ENCODE assay signal across 15 mouse cellular contexts in genomic region chr4:64129290-64129689, GRCm38 (mm10).
A peak's percentile ranks its signal among the peaks of the same experiment; 100 is the strongest.
DNase-seq lines count a peak whose midpoint lies in the region; ATAC-seq and TF ChIP-seq lines count a peak whose summit lies in the region.
"Had no signal": no experiment of that assay in that cellular context is flagged by ENCODE, and none has a peak within 500 bp of the region (broad histone marks: within the 10 kb centered on the region; RNA-seq: fewer than 3 reads in every experiment).

No protein-coding gene starts in this region.

- no peak for TF ChIP-seq CTCF in heart, adult 2 months (IDR thresholded peaks at IDR 0.05)

- no peaks in the 10 kb centered on the region for H3K79me2 ChIP-seq in heart, adult 2 months (replicated peaks; ENCODE audit: control insufficient read depth, insufficient read depth, low read length)

- no peak overlapping the region for H3K4me2 ChIP-seq in limb, embryonic 15.5 days
- H3K4me2 ChIP-seq in midbrain, embryonic 11.5 days, result no peak overlapping the region
- H3K4me2 ChIP-seq: liver, embryonic 13.5 days had no signal

- H3K36me3 ChIP-seq in heart, adult 2 months (ENCODE audit: control insufficient read depth, insufficient read depth, low read length), result no peaks in the 10 kb centered on the region
- no peaks in the 10 kb centered on the region for H3K36me3 ChIP-seq in heart, embryonic 10.5 days
- H3K36me3 ChIP-seq in limb, embryonic 15.5 days, result no peaks in the 10 kb centered on the region
- no peaks in the 10 kb centered on the region for H3K36me3 ChIP-seq in midbrain, embryonic 11.5 days (ENCODE audit: control insufficient read depth, insufficient read depth, low read length)
- H3K36me3 ChIP-seq: liver, embryonic 13.5 days; midbrain, embryonic 10.5 days had no signal

- intact Hi-C loops in heart, adult 2 months (cut with DNase I), result no loop called here
- intact Hi-C loops in left cerebral cortex, postnatal 14 days (cut with DNase I), result no loop called here

- TF ChIP-seq EP300 in heart, adult 2 months (IDR thresholded peaks at IDR 0.05; ENCODE audit: insufficient read depth, low read depth, low read length), result no peak

- ATAC-seq in limb, embryonic 15.5 days (ENCODE audit: insufficient number of reproducible peaks, low FRiP score, low TSS enrichment, low read depth), result peak; percentile 35; the same call in 1 of the 2 replicates
- no peak for ATAC-seq in midbrain, embryonic 11.5 days (ENCODE audit: low FRiP score)
- ATAC-seq: hindbrain, postnatal 0 days had no signal

- no peak for TF ChIP-seq POLR2A in heart, adult 2 months (IDR thresholded peaks at IDR 0.05; ENCODE audit: insufficient read depth, low read depth, low read length)

- no peak overlapping the region for H3K27ac ChIP-seq in heart, adult 2 months
- no peak overlapping the region for H3K27ac ChIP-seq in heart, embryonic 10.5 days
- H3K27ac ChIP-seq in limb, embryonic 15.5 days, result no peak overlapping the region
- no peak overlapping the region for H3K27ac ChIP-seq in midbrain, embryonic 11.5 days (ENCODE audit: low read depth, low read length)
- H3K27ac ChIP-seq: hindbrain, postnatal 0 days; liver, embryonic 13.5 days; midbrain, embryonic 10.5 days had no signal

- no peaks in the 10 kb centered on the region for H3K27me3 ChIP-seq in heart, adult 2 months (ENCODE audit: control insufficient read depth, insufficient read depth, low read length)
- H3K27me3 ChIP-seq in heart, embryonic 10.5 days (ENCODE audit: insufficient read depth, poor library complexity, severe bottlenecking), result no peaks in the 10 kb centered on the region
- no peaks in the 10 kb centered on the region for H3K27me3 ChIP-seq in limb, embryonic 15.5 days
- no peaks in the 10 kb centered on the region for H3K27me3 ChIP-seq in midbrain, embryonic 11.5 days (ENCODE audit: control insufficient read depth, insufficient read depth, low read length)
- H3K27me3 ChIP-seq: liver, embryonic 13.5 days had no signal

- peak; percentile 42 to 46 for DNase-seq in heart, adult 2 months
- no peak for DNase-seq in heart, embryonic 10.5 days (ENCODE audit: low spot score)
- DNase-seq in 3T3-L1 (ENCODE audit: low read depth, low spot score), result peak; percentile 56
- DNase-seq in forelimb bud, embryonic 11.5 days (ENCODE audit: low read depth, low spot score), result peak; percentile 62
- DNase-seq in left cerebral cortex, postnatal 14 days (ENCODE audit: low spot score in 2 of 2), result no peak
- no peak for DNase-seq in midbrain, embryonic 11.5 days (ENCODE audit: low spot score, missing footprints)
- no peak for DNase-seq in right cerebral cortex, postnatal 4 days
- DNase-seq: adrenal gland, postnatal 25 days; B cell, adult 2 months; cerebellum, postnatal 36 days; liver, embryonic 13.5 days; thymus, adult 18-20 months had no signal

- no peak overlapping the region for H3K4me3 ChIP-seq in heart, adult 2 months
- no peak overlapping the region for H3K4me3 ChIP-seq in heart, embryonic 10.5 days
- H3K4me3 ChIP-seq in limb, embryonic 15.5 days, result no peak overlapping the region
- H3K4me3 ChIP-seq in midbrain, embryonic 11.5 days (ENCODE audit: low read depth, low read length), result no peak overlapping the region
- H3K4me3 ChIP-seq: liver, embryonic 13.5 days; midbrain, embryonic 10.5 days had no signal

- H3K4me1 ChIP-seq in heart, adult 2 months (ENCODE audit: control insufficient read depth, insufficient read depth, low read length), result no peaks in the 10 kb centered on the region
- no peaks in the 10 kb centered on the region for H3K4me1 ChIP-seq in heart, embryonic 10.5 days
- no peaks in the 10 kb centered on the region for H3K4me1 ChIP-seq in limb, embryonic 15.5 days
- H3K4me1 ChIP-seq in midbrain, embryonic 11.5 days (ENCODE audit: control insufficient read depth, insufficient read depth, low read length), result no peaks in the 10 kb centered on the region
- H3K4me1 ChIP-seq: liver, embryonic 13.5 days; midbrain, embryonic 10.5 days had no signal

- no peak overlapping the region for H3K9ac ChIP-seq in heart, adult 2 months (ENCODE audit: low read depth, low read length)
- no peak overlapping the region for H3K9ac ChIP-seq in limb, embryonic 15.5 days
- no peak overlapping the region for H3K9ac ChIP-seq in midbrain, embryonic 11.5 days (ENCODE audit: low read length)
- H3K9ac ChIP-seq: liver, embryonic 13.5 days had no signal

- H3K9me3 ChIP-seq in heart, embryonic 10.5 days, result no peaks in the 10 kb centered on the region
- no peaks in the 10 kb centered on the region for H3K9me3 ChIP-seq in limb, embryonic 15.5 days
- H3K9me3 ChIP-seq in midbrain, embryonic 11.5 days (ENCODE audit: control insufficient read depth, low read length), result no peaks in the 10 kb centered on the region
- H3K9me3 ChIP-seq: liver, embryonic 13.5 days; midbrain, embryonic 10.5 days had no signal

- WGBS in heart, adult 2 months, result 71% methylated on average over 1 of the region's 1 CpGs
- 78% methylated on average over 1 of the region's 1 CpGs for WGBS in heart, embryonic 10.5 days
- 36% methylated on average over 1 of the region's 1 CpGs for WGBS in limb, embryonic 15.5 days
- 67% methylated on average over 1 of the region's 1 CpGs for WGBS in midbrain, embryonic 11.5 days

Comparison
In these comparisons a context has a peak if more than half of its experiments do, and no peak if none do; other contexts are left out.
1. DNase-seq: peak in heart, adult 2 months (2 of 2), 3T3-L1 (single experiment) and forelimb bud, embryonic 11.5 days (single experiment); none in heart, embryonic 10.5 days (single experiment), left cerebral cortex, postnatal 14 days (0 of 2), midbrain, embryonic 11.5 days (single experiment) and right cerebral cortex, postnatal 4 days (single experiment).